Mouse (Mus musculus) small intestine, adult 2 months (tissue): ENCODE results near the gene Itprid1. TPM values are rescaled to one million over a fixed set of nuclear protein-coding genes. Genes with fewer than 3 reads are reported as not detected.

ENCODE experiments used
- H3K27ac ChIP-seq: fragments of 200-500 bp; 2 replicates; pipeline ENCODE4 v1.5.1; 2012; ENCODE audit warnings: low read depth, low read length, control low read depth, inconsistent platforms; ENCODE audit not compliant: insufficient read depth
- H3K27me3 ChIP-seq: fragments of 200-500 bp; 2 replicates; pipeline ENCODE4 v1.6.1; 2012; ENCODE audit warnings: mild to moderate bottlenecking, moderate library complexity, low read length, inconsistent platforms; ENCODE audit not compliant: control insufficient read depth, insufficient read depth
- H3K36me3 ChIP-seq: fragments of 200-500 bp; 2 replicates; pipeline ENCODE4 v1.6.1; 2012; ENCODE audit warnings: mild to moderate bottlenecking, low read length, control low read depth, inconsistent platforms; ENCODE audit not compliant: control insufficient read depth, insufficient read depth
- H3K4me1 ChIP-seq: fragments of 200-500 bp; 2 replicates; pipeline ENCODE4 v1.6.1; 2012; ENCODE audit warnings: low read length, inconsistent platforms, mixed read lengths; ENCODE audit not compliant: control insufficient read depth, insufficient read depth, insufficient read length
- H3K4me3 ChIP-seq: fragments of 200-500 bp; 2 replicates; pipeline ENCODE4 v1.5.1; 2012; ENCODE audit warnings: low read depth, mild to moderate bottlenecking, control low read depth, inconsistent platforms, low read length, moderate library complexity
- CTCF ChIP-seq: fragments of 200-500 bp; IDR thresholded peaks from 2 replicates; pipeline ENCODE4 v1.5.1; 2012; ENCODE audit warnings: low read depth, mild to moderate bottlenecking, control low read depth, inconsistent platforms, low read length, moderate library complexity, mixed read lengths; ENCODE audit not compliant: insufficient replicate concordance, insufficient read length; ENCODE audit errors: extremely low read depth
- POLR2A ChIP-seq: fragments of 200-500 bp; IDR thresholded peaks from 2 replicates; pipeline ENCODE4 v1.6.1; 2012; ENCODE audit warnings: low read depth, mild to moderate bottlenecking, control low read depth, inconsistent platforms, low read length, moderate library complexity
- WGBS: fragments of 180-500 bp; shearing (Covaris S2); methylation state at CpG from one replicate; pipeline ENCODE4 v1.1.7; 2018; 5-methylcytosine and 5-hydroxymethylcytosine counted together
- polyA plus RNA-seq: library from polyadenylated mRNA; depleted of rRNA; stranded (reverse); fragments of >200 nt; gene quantifications from 2 replicates; pipeline ENCODE4 v1.2.3, GENCODE M21; 2012

The Itprid1 gene
- polyA plus RNA-seq, 1 experiment: 0.51 TPM

DNA sequence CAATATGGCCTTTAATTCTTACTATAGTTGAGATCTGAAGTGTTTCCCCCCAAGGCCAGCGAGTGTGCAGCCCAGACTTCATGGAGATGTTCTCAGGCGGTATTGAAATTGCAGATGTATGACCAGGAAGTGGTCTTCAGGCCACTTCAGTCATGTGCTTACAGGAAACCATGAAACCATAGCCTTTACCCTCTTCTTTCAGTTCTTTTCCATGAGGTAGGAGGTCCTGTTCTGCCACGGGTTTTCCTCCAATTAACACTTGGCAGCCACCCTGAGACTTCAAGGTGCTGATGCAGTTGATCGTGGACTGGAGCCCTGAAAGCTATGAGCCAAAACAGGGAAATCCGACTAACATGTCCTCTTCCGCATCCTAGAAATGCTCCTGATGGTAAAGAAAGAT lies 7.0 kb upstream of the Itprid1 start:
- Histone ChIP-seq H3K27ac (no peak overlapping the region), H3K4me1 (no peaks in the 10 kb centered on the region), H3K4me3 (no peak overlapping the region), H3K27me3 (no peaks in the 10 kb centered on the region), H3K36me3 (no peaks in the 10 kb centered on the region)
- 80% methylated on average over 6 of the region's 6 CpGs for WGBS
- no peak for TF ChIP-seq POLR2A
- no peak for TF ChIP-seq CTCF

DNA sequence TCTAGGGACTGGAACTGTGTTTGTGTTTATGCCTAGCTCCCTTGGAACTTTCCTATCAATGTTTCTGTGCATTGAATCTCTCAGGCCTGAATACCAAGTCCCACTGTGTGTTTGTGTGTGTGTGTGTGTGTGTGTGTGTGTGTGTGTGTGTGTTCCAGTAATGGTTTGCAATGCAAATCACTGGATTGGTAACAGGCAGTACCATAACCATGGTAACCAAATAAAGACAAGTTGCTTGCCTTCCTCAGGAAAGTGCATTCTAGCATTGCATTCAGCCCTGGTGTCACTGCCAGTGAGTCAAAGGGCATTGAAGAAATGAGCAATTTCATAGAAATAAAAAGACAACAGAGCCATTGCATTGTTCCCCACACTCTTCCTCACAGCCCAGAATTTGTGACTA lies 15.9 kb downstream of the Itprid1 start:
- Histone ChIP-seq H3K36me3 (no peaks in the 10 kb centered on the region), H3K27ac (no peak overlapping the region), H3K4me1 (no peaks in the 10 kb centered on the region), H3K27me3 (no peaks in the 10 kb centered on the region), H3K4me3 (no peak overlapping the region)
- TF ChIP-seq POLR2A: no peak
- no peak for TF ChIP-seq CTCF

DNA sequence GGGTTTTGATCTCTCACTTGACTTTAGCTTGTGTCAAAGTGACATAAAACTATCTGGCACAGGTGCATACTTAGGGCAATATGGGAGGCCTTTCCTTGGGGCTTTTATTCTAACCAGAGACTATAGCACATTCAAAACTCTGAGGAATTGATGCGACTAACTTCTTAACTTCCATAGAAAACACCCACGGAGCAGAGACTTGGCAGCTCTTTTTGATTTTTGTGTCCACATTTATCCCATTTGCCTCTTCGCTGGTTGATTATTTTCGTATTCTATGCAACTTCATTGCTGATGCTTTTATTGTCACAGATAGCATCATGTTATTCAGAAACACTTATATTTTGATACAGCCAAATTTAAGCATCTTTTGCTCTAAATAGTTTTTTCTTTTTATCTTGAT lies 19.4 kb downstream of the Itprid1 start:
- Histone ChIP-seq H3K36me3 (no peaks in the 10 kb centered on the region), H3K4me1 (no peaks in the 10 kb centered on the region), H3K4me3 (no peak overlapping the region), H3K27me3 (no peaks in the 10 kb centered on the region), H3K27ac (no peak overlapping the region)
- 81% methylated on average over 4 of the region's 4 CpGs for WGBS
- TF ChIP-seq POLR2A (no peak), CTCF (no peak)

DNA sequence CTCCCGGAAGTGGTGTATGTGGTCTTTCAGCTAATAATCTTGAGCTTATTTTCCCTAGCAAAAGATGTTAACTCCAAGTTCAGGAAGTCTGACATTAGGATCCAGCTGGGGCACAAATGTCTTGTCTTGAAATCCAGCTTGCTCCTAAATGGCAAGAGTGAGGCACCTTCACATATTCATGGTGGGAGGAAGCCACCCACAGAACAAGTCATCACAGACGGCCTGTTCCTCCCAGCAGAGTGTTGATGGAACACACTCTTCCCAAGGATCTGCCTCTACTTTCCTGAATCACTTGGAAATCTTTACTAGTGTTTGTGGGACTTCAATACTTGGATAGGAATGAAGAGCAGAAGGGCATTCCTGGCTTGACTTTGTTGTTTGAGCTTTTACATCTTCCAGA lies 28.5 kb downstream of the Itprid1 start:
- no peaks in the 10 kb centered on the region for H3K4me1 ChIP-seq
- TF ChIP-seq CTCF (no peak), POLR2A (no peak)
- no peaks in the 10 kb centered on the region for H3K36me3 ChIP-seq
- WGBS: 67% methylated on average over 2 of the region's 2 CpGs
- no peak overlapping the region for H3K4me3 ChIP-seq
- H3K27me3 ChIP-seq: no peaks in the 10 kb centered on the region
- H3K27ac ChIP-seq: no peak overlapping the region

DNA sequence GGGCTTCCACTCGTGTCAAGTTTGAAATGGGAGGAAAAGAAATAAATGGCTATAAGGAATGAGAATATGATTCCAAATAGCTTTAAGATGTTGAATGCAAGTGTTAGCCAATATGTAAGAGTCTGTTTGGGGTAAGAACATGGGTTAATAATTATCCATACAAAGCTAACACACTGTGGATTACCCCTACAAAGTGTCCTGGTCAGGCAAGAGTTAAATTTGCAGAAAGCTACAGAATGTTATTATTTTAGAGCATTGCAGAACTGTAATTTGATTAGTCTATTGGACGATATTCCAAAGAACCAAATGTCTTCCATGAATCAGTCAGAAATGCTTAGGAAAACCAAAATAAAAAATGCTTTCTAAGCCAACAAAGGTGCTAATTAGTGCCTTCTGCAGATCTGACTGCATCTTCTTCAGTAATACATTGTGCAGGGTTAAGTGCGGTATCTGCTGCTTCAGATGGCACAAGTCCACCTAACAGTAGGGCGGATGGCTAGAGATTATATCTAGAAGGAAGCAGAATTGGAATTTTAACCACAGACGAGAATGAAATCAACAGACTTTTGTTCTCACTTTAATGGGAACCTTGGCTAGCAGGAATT lies 42.8 kb downstream of the Itprid1 start:
- H3K27ac ChIP-seq: no peak overlapping the region
- H3K36me3 ChIP-seq: no peaks in the 10 kb centered on the region
- TF ChIP-seq CTCF (no peak), POLR2A (no peak)
- no peaks in the 10 kb centered on the region for H3K27me3 ChIP-seq
- H3K4me1 ChIP-seq: no peaks in the 10 kb centered on the region
- WGBS: 50% methylated on average over 5 of the region's 5 CpGs
- no peak overlapping the region for H3K4me3 ChIP-seq

DNA sequence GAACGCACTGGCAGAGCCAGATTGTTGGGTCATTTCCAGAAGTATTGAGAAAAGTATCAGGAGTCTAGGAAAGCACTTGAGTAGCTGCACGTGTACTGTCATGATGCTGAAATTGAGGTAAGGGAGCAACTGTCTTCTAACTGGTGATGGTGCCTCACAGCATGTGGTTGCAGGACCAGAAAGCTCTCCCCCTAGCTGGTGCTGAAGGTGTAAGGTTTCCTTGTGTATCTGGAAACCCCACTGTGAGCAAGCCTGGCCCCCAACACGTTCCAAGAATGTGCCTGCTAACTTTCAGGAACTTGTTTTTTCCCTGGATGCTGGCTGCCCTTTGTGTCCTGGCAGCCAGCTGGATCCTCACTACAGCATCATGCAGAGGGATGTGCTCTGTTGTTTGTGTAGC lies 44.2 kb downstream of the Itprid1 start:
- WGBS: 36% methylated on average over 3 of the region's 3 CpGs
- Histone ChIP-seq H3K4me1 (no peaks in the 10 kb centered on the region), H3K4me3 (no peak overlapping the region), H3K27me3 (no peaks in the 10 kb centered on the region), H3K27ac (no peak overlapping the region), H3K36me3 (no peaks in the 10 kb centered on the region)
- no peak for TF ChIP-seq CTCF
- no peak for TF ChIP-seq POLR2A

DNA sequence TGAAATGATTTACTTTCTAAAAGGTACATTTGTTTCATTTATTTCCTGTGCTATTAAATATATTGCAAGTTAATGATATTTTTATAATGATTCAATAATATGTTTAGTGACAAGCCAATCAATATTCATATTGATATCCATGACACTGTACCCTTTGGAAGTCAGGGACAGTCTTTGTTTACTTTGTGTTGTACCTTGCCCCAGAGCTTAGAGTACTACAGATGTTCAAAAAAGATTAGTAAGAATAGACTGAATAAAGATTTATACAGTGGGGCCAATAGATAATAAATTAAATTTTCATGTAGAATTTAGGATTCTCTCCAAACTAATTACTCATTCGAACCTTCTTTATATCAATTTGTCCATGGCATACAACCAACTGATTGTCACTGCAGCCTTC lies 50.9 kb downstream of the Itprid1 start:
- H3K27ac ChIP-seq: no peak overlapping the region
- no peaks in the 10 kb centered on the region for H3K36me3 ChIP-seq
- TF ChIP-seq CTCF (no peak), POLR2A (no peak)
- no peaks in the 10 kb centered on the region for H3K4me1 ChIP-seq
- WGBS: 67% methylated on average over 1 of the region's 1 CpGs
- H3K4me3 ChIP-seq: no peak overlapping the region
- H3K27me3 ChIP-seq: no peaks in the 10 kb centered on the region
